Mouse (Mus musculus): ENCODE data around the gene Dclk3.

GRCm38 (mm10) chr9:111425113-111425512 lies 13.8 kb upstream of the Dclk3 start:
- no peak for TF ChIP-seq CTCF (IDR thresholded peaks at IDR 0.05; ENCODE audit: control insufficient read depth, insufficient read depth, low read length)
- no peak for TF ChIP-seq POLR2A (IDR thresholded peaks at IDR 0.05; ENCODE audit: borderline replicate concordance, control insufficient read depth, low read depth, low read length)
